Mouse (Mus musculus) limb, embryonic 10.5 days (tissue): ENCODE data around the gene Gm8332. TPM values are rescaled to one million over a fixed set of nuclear protein-coding genes. Genes with fewer than 3 reads are reported as not detected.

Experiments
- polyA plus RNA-seq: library from polyadenylated mRNA; unstranded; fragments of >200 nt; fragmentation: Nextera tagmentation; extraction: Ambion mirVana; gene quantifications from 2 replicates; pipeline ENCODE4 v1.2.1, GENCODE M21; 2016

The Gm8332 gene
- polyA plus RNA-seq, 1 experiment from 2014 or later: not detected

Other genes starting within 250 kb of the Gm8332 start
- gene Gm2075, start 238.3 kb downstream of the Gm8332 start, polyA plus RNA-seq: not detected in 2 replicates
- not detected in 2 replicates for gene Gm6803, start 231.3 kb downstream of the Gm8332 start, polyA plus RNA-seq
- gene Gm2056, start 223.1 kb downstream of the Gm8332 start, polyA plus RNA-seq: not detected in 2 replicates
- not detected in 2 replicates for gene Gm16368, start 166.4 kb downstream of the Gm8332 start, polyA plus RNA-seq
- gene Gm10436, start 68.0 kb downstream of the Gm8332 start, polyA plus RNA-seq: not detected in 2 replicates
- gene Gm5662, start 24.4 kb upstream of the Gm8332 start, polyA plus RNA-seq: not detected in 2 replicates
- gene Gm5039, start 73.9 kb upstream of the Gm8332 start, polyA plus RNA-seq: not detected in 2 replicates
- 20.0 and 21.8 TPM in 2 replicates for gene Adck1, start 110.5 kb upstream of the Gm8332 start, polyA plus RNA-seq